Mouse (Mus musculus): ENCODE data around the gene Abcc4.
"Not testable (repeated sequence)": the region's sequence is repeated elsewhere in the genome, so short reads cannot be mapped to it uniquely, and the experiment has no call there.

The Abcc4 gene

GRCm38 (mm10) chr14:118676308-118676994 is 29.6 kb downstream of the Abcc4 start:
- DNase-seq, result no peak

- DNase-seq, result peak; percentile 48
These were observed 31.3 kb downstream of the Abcc4 start for GRCm38 (mm10) chr14:118674705-118675139.

DNA sequence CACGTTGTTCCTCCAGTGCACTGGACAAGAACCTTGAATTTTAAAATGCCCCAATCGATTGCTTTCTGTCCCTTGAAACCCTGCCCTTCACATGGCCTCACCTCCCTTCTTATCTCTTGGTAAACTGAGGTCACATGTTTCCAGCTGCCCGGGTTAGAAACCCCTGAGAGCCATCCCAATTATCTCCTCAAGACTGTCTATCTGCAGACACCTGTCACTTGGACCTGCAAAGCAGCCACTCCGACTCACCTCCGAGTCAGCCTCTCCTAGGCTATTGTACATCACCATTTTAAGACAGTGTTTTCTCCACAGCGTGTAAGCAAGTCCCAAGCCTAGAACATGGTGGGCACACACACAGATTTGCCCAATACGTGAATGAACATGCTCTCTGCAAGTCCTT is 31.8 kb downstream of the Abcc4 start:
- DNase-seq, result no peak

GRCm38 (mm10) chr14:118673501-118673900 is 32.5 kb downstream of the Abcc4 start:
- no peak for DNase-seq

GRCm38 (mm10) chr14:118672931-118673330 is 33.1 kb downstream of the Abcc4 start:
- not testable (repeated sequence) for DNase-seq

DNA sequence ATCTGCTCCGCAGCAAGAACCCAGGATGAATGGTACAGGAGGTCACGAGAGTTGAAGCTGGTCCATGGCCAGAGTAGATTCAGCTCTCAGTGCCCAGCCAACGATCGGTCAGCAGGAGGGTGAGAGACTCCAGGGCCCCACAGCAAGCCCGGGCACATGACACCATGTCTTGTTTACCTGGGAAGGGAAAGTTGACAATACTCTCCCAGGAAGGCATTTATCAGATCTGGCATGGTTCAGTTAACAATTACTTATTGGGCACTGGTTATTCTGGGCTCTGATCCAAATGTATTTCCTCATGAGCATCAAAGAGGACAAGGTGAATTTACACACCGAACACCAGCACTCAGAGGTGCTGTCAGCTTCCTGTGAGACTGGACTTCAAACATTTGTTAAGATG is 38.5 kb downstream of the Abcc4 start:
- peak; percentile 61 for DNase-seq

DNA sequence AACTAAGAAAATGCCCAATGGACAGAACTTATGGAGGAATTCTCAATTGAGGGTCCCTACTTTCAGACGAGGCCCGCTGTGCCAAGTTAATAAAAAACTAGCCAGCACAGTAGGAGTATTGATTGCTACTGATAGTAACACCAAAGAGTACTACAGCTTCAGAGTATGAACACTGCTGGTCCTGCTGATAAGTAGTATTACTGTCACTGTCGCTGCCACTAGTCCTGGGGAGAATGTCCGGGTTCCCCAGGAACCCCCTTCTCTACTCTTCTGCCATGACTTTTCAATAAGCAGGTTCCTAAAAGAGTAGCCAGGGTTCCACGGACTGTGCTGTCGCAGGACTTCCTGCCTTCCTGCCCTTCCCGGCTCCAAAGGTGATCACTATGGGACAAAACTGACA is 41.4 kb downstream of the Abcc4 start:
- no peak for DNase-seq

DNA sequence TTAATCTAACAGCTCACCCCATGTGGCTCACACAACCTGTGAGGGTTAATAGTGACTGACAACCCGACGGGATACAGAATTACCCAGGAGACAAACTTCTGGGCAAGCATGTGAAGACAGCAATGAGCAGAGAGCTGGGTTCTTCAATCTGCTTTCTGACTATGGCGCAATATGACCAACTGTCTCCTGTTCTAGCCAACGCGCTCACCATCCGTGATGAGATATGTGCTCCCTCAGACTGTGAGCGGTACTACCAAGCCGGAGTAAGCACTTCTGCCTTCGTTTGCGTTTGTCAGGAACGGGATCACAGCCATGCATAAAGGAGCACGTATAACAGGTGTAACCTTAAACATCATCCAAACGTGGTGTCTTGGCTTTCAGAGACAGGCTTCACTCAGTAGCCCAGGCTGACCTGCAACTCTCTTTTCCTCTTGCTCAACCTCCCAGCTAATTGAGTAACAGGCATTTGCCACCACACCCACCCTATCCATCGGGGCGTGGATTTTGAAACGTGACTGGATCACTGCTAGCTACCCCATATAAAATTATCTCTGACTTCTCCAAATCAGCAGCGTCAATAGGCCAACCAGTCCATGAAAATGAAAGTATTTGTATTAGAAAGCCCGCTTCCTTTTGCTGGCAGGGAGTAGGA is 43.3 kb downstream of the Abcc4 start:
- no peak for DNase-seq

GRCm38 (mm10) chr14:118662124-118662523 is 43.9 kb downstream of the Abcc4 start:
- no peak for DNase-seq

DNA sequence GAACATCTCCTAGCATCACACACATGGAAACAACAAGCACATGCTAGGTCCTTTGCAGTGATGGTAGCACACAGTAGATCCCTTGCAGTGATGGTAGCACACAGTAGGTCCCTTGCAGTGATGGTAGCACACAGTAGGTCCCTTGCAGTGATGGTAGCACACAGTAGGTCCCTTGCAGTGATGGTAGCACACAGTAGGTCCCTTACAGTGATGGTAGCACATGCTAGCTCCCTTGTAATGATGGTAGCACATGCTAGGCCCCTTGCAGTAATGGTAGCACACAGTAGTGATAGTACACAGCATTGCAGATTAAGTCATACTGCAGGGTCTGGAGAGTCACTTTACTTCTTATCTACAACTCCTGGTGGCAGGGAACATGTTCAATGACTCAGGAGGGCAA is 46.8 kb downstream of the Abcc4 start:
- DNase-seq, result no peak

- peak; percentile 23 for DNase-seq
These were observed 47.7 kb downstream of the Abcc4 start for GRCm38 (mm10) chr14:118658328-118658692.

- DNase-seq, result no peak
These were observed 48.2 kb downstream of the Abcc4 start for GRCm38 (mm10) chr14:118657673-118658327.

- DNase-seq, result no peak
These were observed 48.8 kb downstream of the Abcc4 start for GRCm38 (mm10) chr14:118657206-118657605.

DNA sequence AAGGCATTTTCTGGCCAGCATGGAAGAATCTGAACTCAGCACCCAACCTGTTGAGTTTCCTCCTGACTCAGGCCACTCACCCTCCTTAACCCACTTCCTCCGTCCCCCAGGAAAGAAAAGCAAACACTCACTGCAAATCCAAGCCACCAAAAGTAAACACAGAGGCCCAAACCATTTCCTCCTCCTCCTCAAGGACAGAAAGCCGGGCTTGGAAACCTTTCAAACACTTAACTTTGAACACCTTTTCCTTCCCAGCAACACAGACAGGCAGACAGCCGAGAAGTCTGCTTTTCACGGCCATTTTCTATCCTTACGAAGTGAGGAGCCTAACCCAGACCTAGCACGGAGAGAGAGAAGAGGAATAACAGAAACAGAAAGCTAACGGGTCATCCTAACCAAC is 50.0 kb downstream of the Abcc4 start:
- DNase-seq, result no peak

GRCm38 (mm10) chr14:118654903-118655302 is 51.1 kb downstream of the Abcc4 start:
- no peak for DNase-seq

- no peak for DNase-seq
These were observed 54.1 kb downstream of the Abcc4 start for GRCm38 (mm10) chr14:118651704-118652439.

DNA sequence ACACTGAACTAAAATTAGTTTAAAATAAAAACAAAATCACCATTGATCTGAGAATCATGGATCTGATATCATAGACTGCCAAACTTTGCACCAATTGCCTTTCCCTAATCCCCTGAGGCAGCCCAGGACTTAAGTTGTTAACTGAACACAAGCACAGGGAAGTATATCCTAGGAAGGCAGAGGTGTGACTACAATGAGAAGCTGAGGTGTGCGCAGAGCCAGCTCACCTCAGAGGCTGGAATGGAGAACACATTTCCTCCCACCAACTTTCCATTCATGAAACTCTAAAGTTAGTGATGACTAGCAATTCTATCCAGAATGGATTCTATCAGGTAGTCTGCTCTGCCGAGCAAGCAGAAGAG is 56.1 kb downstream of the Abcc4 start:
- DNase-seq, result no peak

- no peak for DNase-seq
These were observed 56.7 kb downstream of the Abcc4 start for GRCm38 (mm10) chr14:118649199-118649894.

- DNase-seq, result not testable (repeated sequence)
These were observed 63.0 kb downstream of the Abcc4 start for GRCm38 (mm10) chr14:118642940-118643591.

- DNase-seq, result no peak
These were observed 63.9 kb downstream of the Abcc4 start for GRCm38 (mm10) chr14:118642140-118642539.

GRCm38 (mm10) chr14:118638447-118639275 is 67.4 kb downstream of the Abcc4 start:
- no peak for DNase-seq

Measured in kidney, postnatal 14 days (tissue).